Mouse (Mus musculus) limb, embryonic 15.5 days (tissue): Measurements from ENCODE around the gene Vav2. TPM values are rescaled to one million over a fixed set of nuclear protein-coding genes. Genes with fewer than 3 reads are reported as not detected.

Experiments
- ATAC-seq: fragments of 200-750 bp; cut with Nextera tagmentation; 2 replicates; pipeline ENCODE4 v1.8.0; 2017; ENCODE audit warnings: low read depth, moderate TSS enrichment; ENCODE audit not compliant: insufficient number of reproducible peaks, low FRiP score, low TSS enrichment
- H3K27ac ChIP-seq: fragments of 300-500 bp; sonication (generic); 2 replicates; pipeline ENCODE4 v1.5.1; 2015; ENCODE audit warnings: moderate library complexity, mild to moderate bottlenecking, inconsistent platforms
- H3K27me3 ChIP-seq: fragments of 300-500 bp; sonication (generic); 2 replicates; pipeline ENCODE4 v1.6.1; 2015; ENCODE audit warnings: inconsistent platforms
- H3K36me3 ChIP-seq: fragments of 300-500 bp; sonication (generic); 2 replicates; pipeline ENCODE4 v1.6.1; 2015; ENCODE audit warnings: inconsistent platforms
- H3K4me1 ChIP-seq: fragments of 300-500 bp; sonication (generic); 2 replicates; pipeline ENCODE4 v1.6.1; 2015; ENCODE audit warnings: inconsistent platforms
- H3K4me2 ChIP-seq: fragments of 300-500 bp; sonication (generic); 2 replicates; pipeline ENCODE4 v1.6.1; 2015; ENCODE audit warnings: mild to moderate bottlenecking, inconsistent platforms
- H3K4me3 ChIP-seq: fragments of 300-500 bp; sonication (generic); 2 replicates; pipeline ENCODE4 v1.5.1; 2015; ENCODE audit warnings: mild to moderate bottlenecking, inconsistent platforms
- H3K9ac ChIP-seq: fragments of 300-500 bp; sonication (generic); 2 replicates; pipeline ENCODE4 v1.6.1; 2015; ENCODE audit warnings: inconsistent platforms
- H3K9me3 ChIP-seq: fragments of 300-500 bp; sonication (generic); 2 replicates; pipeline ENCODE4 v1.6.1; 2016; ENCODE audit warnings: inconsistent platforms
- WGBS: fragments of 180-500 bp; shearing (Covaris S2); methylation state at CpG from one replicate; pipeline ENCODE4 v1.1.7; 2015; 5-methylcytosine and 5-hydroxymethylcytosine counted together
- polyA plus RNA-seq: library from polyadenylated mRNA; unstranded; fragments of >200 nt; fragmentation: Nextera tagmentation; extraction: Ambion mirVana; gene quantifications from 2 replicates; pipeline ENCODE4 v1.2.1, GENCODE M21; 2015

Vav2 gene
- polyA plus RNA-seq, 1 experiment from 2014 or later: 5.0 TPM

DNA sequence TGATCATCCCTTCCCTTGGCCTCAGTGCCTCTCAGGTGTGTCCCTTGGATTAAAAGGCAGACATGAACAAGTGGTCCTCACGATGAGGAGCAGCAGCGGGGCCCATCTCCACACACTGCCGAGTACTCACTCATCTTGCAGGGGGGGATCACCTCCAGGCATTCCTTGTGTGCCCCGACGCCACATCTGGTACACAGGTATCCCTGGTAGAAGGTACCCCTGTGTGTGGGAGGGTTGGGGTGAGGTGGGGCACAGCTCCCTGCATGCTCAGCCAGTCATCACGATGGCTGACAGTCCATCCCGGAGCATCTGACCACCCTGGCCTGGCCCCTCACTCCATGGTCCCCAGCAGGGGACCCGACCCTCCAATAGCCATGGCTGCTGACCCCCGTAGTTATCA is 145.1 kb downstream of the Vav2 start:
- Histone ChIP-seq H3K9me3 (no peaks in the 10 kb centered on the region), H3K36me3 (peaks cover 44% of the 10 kb centered on the region), H3K27ac (no peak overlapping the region), H3K9ac (no peak overlapping the region), H3K27me3 (no peaks in the 10 kb centered on the region), H3K4me3 (no peak overlapping the region), H3K4me2 (no peak overlapping the region), H3K4me1 (no peaks in the 10 kb centered on the region)
- WGBS: 86% methylated on average over 9 of the region's 9 CpGs
- no peak for ATAC-seq

DNA sequence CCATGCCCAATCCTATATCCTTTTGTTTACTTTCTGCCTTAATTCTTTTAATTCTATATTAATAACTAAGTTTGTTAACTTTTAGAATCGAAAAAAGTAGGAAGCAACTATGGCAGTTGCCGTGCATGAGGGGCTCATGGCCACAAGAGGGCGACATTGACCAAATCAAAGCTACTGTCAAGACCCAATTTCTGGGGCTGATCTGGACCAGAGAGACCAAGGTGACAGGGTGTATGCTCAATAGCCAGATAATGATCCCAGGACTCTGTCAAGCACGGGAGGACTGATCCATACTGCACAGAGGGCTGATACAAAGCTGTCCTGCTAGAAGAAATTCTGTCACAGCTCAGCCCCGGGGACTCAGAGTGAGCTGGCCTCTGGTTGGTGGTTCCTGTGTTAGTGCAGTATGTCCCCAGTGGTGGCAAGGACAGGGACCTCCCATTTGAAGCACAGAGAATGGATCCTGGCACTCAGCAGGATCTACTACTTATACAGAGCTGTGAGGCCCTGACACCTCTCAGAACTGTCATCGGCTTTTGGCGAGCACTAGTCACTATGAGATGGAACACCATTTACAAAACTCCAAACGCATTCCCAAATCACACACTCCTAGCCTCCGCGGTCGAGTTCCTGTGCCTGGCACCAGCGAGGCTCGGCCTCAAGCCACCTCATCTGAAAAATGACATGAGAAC is 145.8 kb downstream of the Vav2 start:
- Histone ChIP-seq H3K36me3 (peaks cover 45% of the 10 kb centered on the region), H3K9me3 (no peaks in the 10 kb centered on the region), H3K27me3 (no peaks in the 10 kb centered on the region), H3K27ac (no peak overlapping the region), H3K4me2 (no peak overlapping the region), H3K4me3 (no peak overlapping the region), H3K4me1 (no peaks in the 10 kb centered on the region), H3K9ac (no peak overlapping the region)
- ATAC-seq: no peak
- 72% methylated on average over 13 of the region's 13 CpGs for WGBS

DNA sequence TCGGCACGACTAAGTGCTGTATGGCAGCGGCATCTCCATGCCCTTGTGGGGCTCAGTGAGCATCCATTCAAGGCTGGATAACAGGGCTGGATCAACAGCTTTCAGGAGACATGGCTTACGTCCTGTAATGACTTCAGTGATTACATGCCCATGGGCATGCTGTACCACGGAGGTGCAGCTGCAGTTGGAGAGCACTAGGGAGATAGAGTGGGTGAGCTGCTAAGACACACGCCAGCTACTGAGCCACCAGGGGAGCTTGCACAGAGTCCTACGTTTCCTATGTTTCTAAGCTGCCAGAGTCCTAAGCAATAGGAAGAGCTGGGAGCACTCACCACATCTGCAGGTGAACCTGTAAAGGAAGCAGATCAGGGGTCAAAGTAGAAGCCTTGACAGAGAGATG is 148.0 kb downstream of the Vav2 start:
- no peaks in the 10 kb centered on the region for H3K27me3 ChIP-seq
- no peak for ATAC-seq
- 87% methylated on average over 7 of the region's 7 CpGs for WGBS

GRCm38 (mm10) chr2:27268325-27268724 is 158.5 kb downstream of the Vav2 start:
- no peak overlapping the region for H3K27ac ChIP-seq
- peaks cover 74% of the 10 kb centered on the region for H3K36me3 ChIP-seq
- no peaks in the 10 kb centered on the region for H3K27me3 ChIP-seq
- 0 out of 2 replicates have a peak, but pooled peaks cover 3% of the 10 kb centered on the region for H3K9me3 ChIP-seq
- no peak overlapping the region for H3K4me2 ChIP-seq
- no peaks in the 10 kb centered on the region for H3K4me1 ChIP-seq
- 72% methylated on average over 2 of the region's 2 CpGs for WGBS
- no peak overlapping the region for H3K4me3 ChIP-seq
- H3K9ac ChIP-seq: no peak overlapping the region
- no peak for ATAC-seq

More for the DNA sequence above, 148.0 kb downstream of the Vav2 start:
- Histone ChIP-seq H3K9ac (no peak overlapping the region), H3K4me1 (no peaks in the 10 kb centered on the region), H3K36me3 (peaks cover 53% of the 10 kb centered on the region), H3K9me3 (no peaks in the 10 kb centered on the region), H3K27ac (no peak overlapping the region), H3K4me2 (no peak overlapping the region), H3K4me3 (no peak overlapping the region)

DNA sequence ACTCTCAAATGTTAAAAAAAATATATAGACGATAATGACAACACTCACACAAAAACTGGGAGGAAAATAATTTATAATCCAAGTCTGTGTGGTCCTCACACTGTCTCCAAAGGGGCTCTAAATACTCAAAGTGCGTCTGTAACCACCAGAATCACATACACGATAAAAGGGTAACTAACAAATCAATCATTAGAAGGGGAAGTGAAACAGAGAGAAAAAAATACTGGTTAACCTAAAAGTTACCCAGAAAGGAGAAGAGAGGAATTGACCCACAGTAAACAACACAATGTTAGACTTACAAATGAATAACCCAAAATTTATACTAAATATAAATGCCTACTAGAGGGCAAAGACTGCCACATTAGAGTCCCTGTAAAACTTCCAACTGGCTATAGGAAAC is 161.0 kb downstream of the Vav2 start:
- Histone ChIP-seq H3K9me3 (0 out of 2 replicates have a peak, but pooled peaks cover 3% of the 10 kb centered on the region), H3K4me2 (no peak overlapping the region), H3K36me3 (peaks cover 79% of the 10 kb centered on the region), H3K9ac (no peak overlapping the region), H3K4me3 (no peak overlapping the region), H3K27ac (no peak overlapping the region), H3K4me1 (no peaks in the 10 kb centered on the region), H3K27me3 (no peaks in the 10 kb centered on the region)
- 80% methylated on average over 3 of the region's 3 CpGs for WGBS
- no peak for ATAC-seq

DNA sequence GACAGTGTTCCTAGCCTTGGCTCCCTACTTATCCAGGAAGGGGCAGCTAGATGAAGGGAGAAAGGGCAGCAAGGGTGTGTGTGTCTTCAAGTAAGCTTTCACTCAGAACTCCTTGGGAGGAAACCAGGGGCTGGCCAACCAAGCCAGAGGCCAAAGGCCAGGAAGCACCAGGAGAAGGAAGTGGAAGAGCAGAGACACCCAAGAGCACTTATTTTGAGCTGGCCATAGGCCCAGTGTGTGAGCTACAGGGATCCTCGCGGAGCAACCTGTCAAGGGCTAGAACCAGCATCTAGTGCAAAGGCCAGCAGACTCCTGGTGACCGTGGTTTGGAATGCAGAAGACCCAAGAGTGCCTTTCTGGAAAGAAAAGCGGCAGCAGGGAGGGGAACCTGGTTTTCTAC is 163.8 kb downstream of the Vav2 start:
- peaks cover 54% of the 10 kb centered on the region for H3K36me3 ChIP-seq
- no peak overlapping the region for H3K4me2 ChIP-seq
- no peak overlapping the region for H3K9ac ChIP-seq
- H3K4me1 ChIP-seq: no peaks in the 10 kb centered on the region
- H3K27me3 ChIP-seq: no peaks in the 10 kb centered on the region
- no peak overlapping the region for H3K27ac ChIP-seq
- WGBS: 85% methylated on average over 4 of the region's 4 CpGs
- no peak overlapping the region for H3K4me3 ChIP-seq
- ATAC-seq: no peak
- 0 out of 2 replicates have a peak, but pooled peaks cover 2% of the 10 kb centered on the region for H3K9me3 ChIP-seq

- H3K27me3 ChIP-seq: no peaks in the 10 kb centered on the region
- no peaks in the 10 kb centered on the region for H3K36me3 ChIP-seq
- no peak for ATAC-seq
- H3K4me3 ChIP-seq: no peak overlapping the region
- H3K4me2 ChIP-seq: no peak overlapping the region
- no peaks in the 10 kb centered on the region for H3K9me3 ChIP-seq
- peaks cover 17% of the 10 kb centered on the region for H3K4me1 ChIP-seq
- no peak overlapping the region for H3K9ac ChIP-seq
- no peak overlapping the region for H3K27ac ChIP-seq
Measured at GRCm38 (mm10) chr2:27251434-27251833, 175.4 kb downstream of the Vav2 start.

DNA sequence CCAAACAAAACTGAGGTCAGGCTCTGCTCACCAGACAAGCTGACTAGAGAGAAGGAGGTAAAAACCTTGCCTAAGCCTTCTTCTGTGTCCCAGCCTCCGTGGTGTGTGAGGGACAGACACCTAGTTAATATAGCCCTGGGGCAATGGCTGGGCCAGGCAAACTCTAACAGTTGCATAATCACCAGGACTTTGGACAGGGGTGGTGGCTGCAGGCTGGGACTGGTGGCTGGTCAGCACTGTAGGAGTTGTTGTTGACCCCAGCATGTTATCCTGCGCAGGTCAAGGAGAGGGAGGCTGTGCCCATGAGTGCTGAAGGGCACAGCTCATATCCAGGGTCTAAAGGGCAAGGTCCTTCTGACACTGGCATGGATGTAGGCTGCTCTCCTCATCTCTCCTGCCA is 178.6 kb downstream of the Vav2 start, which contains the start of gene Sardh:
TSS of gene Sardh (minus strand) at position 127 of the 400 bp plus-strand sequence.
- Histone ChIP-seq H3K27ac (peak within 1 kb of the TSS; percentile 85), H3K9ac (no peak within 1 kb of the TSS), H3K27me3 (no peaks in the 10 kb centered on the region), H3K9me3 (no peaks in the 10 kb centered on the region), H3K36me3 (no peaks in the 10 kb centered on the region), H3K4me1 (peaks cover 26% of the 10 kb centered on the region), H3K4me2 (peak within 1 kb of the TSS; percentile 42), H3K4me3 (no peak within 1 kb of the TSS)
- ATAC-seq: no peak
- WGBS: 59% methylated on average over 2 of the region's 2 CpGs

DNA sequence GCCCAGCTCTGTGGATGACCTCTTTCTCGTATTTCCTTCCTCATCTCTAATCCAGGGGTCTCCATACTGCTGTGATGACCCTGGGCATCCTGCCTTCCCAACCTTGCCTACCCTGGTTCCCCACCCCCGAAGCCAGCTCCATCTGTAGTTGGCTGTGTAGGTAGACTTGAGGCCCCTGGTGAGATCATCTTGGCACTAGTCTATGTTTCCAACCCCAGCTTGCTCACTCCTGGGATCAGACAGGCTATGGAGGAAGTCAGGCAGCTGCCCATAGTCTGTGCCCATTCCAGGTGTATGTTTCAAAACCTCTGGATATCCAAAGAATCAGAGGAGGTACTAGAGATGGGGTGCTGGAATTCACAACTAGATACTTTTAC is 179.4 kb downstream of the Vav2 start:
- Histone ChIP-seq H3K4me1 (peaks cover 26% of the 10 kb centered on the region), H3K36me3 (no peaks in the 10 kb centered on the region), H3K27me3 (no peaks in the 10 kb centered on the region), H3K9me3 (no peaks in the 10 kb centered on the region), H3K9ac (no peak overlapping the region), H3K27ac (peak overlapping the region; percentile 85), H3K4me2 (peak overlapping the region; percentile 42), H3K4me3 (no peak overlapping the region)
- 44% methylated on average over 2 of the region's 2 CpGs for WGBS
- peak; percentile 60 for ATAC-seq

DNA sequence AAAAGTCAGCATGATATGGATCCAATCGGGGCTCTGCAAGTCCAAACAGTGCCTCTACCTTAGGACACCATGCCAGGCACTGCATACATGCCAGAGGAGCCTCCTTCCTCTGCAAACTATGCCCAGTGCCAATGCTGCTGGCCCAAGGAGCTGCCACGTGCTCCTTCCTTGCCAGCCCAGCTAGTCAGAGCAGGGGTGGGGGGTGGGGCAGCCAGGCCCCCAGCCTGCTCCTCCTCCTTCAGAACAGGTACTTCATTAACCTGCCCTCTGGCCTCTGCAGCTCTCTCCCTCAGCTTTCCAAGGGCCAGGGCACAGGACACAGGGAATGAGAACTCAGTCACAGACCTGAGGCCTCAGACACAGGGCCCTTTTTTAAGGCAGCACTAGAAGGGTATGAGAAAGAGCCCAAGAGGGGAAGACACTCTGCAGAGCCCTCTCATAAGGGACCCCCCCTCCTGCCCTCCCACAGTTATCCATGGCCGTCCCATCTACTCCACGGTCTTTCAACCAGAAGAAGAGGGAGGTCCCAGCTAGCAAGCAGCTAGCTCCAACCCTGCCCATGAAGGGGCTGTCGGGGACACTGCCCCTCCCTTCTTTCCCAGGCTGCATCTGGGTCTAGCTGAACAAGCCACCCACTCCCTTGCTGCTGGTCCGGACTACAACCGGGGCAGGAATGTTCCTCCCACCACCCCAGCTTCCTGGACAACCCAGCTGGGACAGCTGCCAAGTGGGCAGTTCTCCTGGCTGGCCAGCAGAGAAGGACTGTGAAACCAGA is 179.9 kb downstream of the Vav2 start:
- peaks cover 26% of the 10 kb centered on the region for H3K4me1 ChIP-seq
- peak overlapping the region; percentile 85 for H3K27ac ChIP-seq
- WGBS: 26% methylated on average over 7 of the region's 7 CpGs
- no peaks in the 10 kb centered on the region for H3K36me3 ChIP-seq
- H3K27me3 ChIP-seq: no peaks in the 10 kb centered on the region
- peak overlapping the region; percentile 17 for H3K4me3 ChIP-seq
- peak; percentile 87 for ATAC-seq
- no peak overlapping the region for H3K9ac ChIP-seq
- H3K9me3 ChIP-seq: no peaks in the 10 kb centered on the region
- H3K4me2 ChIP-seq: peak overlapping the region; percentile 42

- peaks cover 26% of the 10 kb centered on the region for H3K4me1 ChIP-seq
- no peaks in the 10 kb centered on the region for H3K36me3 ChIP-seq
- H3K4me3 ChIP-seq: no peak overlapping the region
- no peak overlapping the region for H3K4me2 ChIP-seq
- H3K9me3 ChIP-seq: no peaks in the 10 kb centered on the region
- H3K27me3 ChIP-seq: no peaks in the 10 kb centered on the region
- no peak overlapping the region for H3K27ac ChIP-seq
- no peak overlapping the region for H3K9ac ChIP-seq
- ATAC-seq: no peak
- 66% methylated on average over 7 of the region's 7 CpGs for WGBS
Measured at GRCm38 (mm10) chr2:27245947-27246346, 180.9 kb downstream of the Vav2 start.

GRCm38 (mm10) chr2:27237342-27237741 is 189.5 kb downstream of the Vav2 start:
- Histone ChIP-seq H3K4me1 (0 out of 2 replicates have a peak, but pooled peaks cover 4% of the 10 kb centered on the region), H3K27ac (no peak overlapping the region), H3K9me3 (no peaks in the 10 kb centered on the region), H3K27me3 (peaks cover 9% of the 10 kb centered on the region; the same call in 1 of the 2 replicates), H3K9ac (no peak overlapping the region), H3K4me3 (no peak overlapping the region), H3K4me2 (no peak overlapping the region), H3K36me3 (peaks cover 6% of the 10 kb centered on the region; the same call in 1 of the 2 replicates)
- ATAC-seq: no peak
- 30% methylated on average over 4 of the region's 4 CpGs for WGBS
